Mouse (Mus musculus) colon, adult 2 months (tissue): ENCODE results near the gene Cd3e. TPM values are rescaled to one million over a fixed set of nuclear protein-coding genes. Genes with fewer than 3 reads are reported as not detected.

ENCODE experiments used
- polyA plus RNA-seq: library from polyadenylated mRNA; depleted of rRNA; stranded (reverse); fragments of >200 nt; gene quantifications from 2 replicates; pipeline ENCODE4 v1.2.3, GENCODE M21; 2012; rRNA removed

Gene Cd3e
- 1.3 TPM in 2 replicates for polyA plus RNA-seq

DNA sequence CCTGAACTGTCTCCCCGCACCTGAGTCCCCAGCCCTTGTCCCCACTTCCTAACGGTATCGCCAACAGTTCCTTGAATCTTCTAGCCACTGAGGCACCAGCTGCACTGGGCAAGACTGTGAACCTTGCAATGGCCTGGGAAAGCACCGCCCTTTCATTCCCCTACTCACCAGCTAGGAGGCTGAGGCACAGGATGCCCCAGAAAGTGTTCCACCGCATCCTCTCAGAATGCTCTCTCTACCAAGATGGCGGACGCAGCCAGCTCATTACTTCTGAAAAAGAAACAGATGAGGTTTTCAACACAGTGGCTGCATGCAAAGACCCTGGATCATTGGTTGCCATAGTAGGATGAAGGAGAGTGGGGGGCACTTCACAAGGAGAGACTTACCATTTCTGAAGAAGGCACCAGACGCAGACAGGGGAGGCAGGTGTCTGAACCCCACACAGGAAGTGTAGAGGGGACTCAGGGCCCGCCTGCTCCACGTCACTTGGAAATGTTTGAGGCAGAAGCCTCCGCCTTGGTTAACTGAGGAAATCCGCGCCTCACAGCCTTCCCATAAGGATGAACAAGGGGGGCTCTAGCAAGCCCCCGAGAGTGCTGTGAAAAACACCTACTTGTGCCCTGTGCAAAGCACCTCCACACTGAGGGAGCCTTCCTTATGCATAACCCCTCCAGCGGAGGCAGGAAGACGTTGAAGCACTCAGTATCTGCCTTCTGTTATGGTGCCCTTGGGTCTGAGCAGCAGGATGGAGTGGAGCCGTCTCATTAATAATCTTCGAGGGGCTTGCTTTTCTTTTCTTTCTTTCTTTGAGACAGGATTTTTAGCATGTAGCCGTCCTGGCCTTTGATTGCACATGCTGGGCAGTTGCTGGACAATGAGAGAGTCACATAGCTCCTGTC is at the start of gene Cd3e:
TSS of gene Cd3e (minus strand) at position 448 of the 899 bp plus-strand sequence.

DNA sequence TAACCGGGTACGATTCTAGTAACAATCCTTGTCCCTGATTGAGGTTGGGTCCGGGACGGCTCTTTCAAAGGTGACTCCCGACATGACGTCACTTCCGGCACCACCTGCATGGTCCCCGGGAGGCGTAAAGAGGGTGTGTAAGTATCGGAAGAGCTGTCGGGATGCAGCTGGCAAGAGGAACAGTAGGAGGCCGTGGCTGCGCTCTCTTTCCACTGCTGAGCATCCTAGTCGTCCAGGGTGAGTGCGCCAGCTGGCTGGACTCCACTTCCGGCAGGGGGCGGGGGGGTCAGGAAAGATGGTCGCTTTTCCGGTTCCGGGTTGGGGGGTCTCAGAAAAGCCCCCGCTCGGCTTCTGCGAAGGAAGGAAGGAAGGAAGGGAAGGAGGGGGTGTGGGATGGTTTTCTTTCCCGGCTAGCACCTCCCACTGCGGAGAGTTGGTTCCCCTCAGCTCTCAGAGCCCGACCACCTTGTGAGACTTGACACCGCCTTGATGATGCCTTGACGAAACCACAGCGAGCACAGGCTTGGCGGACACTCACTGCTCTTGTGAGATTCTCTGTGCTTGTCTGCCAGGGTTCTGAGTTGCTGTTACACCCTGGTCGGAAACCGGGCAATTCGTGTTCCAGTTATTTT is 45.8 kb upstream of the Cd3e start, which contains the start of gene Mpzl3:
TSS of gene Mpzl3 (plus strand) at position 105 of the 632 bp plus-strand sequence.

GRCm38 (mm10) chr9:45039499-45039898 is 30.1 kb upstream of the Cd3e start, which contains the start of gene Mpzl2:
Gene Mpzl2, plus strand, starts transcription at chr9:45039799.

GRCm38 (mm10) chr9:44981676-44982075 is 27.8 kb downstream of the Cd3e start, which contains the start of gene Cd3d:
Gene Cd3d, plus strand, starts transcription at chr9:44981786.

DNA sequence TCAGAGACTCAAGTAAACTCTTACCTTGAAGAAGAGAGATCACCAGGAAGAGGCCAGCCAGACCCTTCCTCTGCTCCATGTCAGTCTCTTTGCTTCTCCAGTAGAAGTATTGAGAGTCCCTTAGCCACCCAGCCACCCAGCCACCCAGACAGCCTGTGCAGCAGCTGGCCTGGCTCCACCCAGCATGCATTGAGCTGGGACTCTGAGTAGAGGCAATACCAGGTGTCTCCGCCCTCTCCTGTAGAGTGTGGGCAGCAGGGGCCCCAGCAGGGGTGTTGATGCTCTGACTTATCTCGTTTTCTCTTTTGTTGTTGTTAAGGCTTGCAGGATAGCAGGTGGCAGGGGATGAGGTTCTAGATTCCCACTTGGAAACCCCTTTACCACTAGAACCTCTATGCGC is 29.2 kb downstream of the Cd3e start, which contains the start of gene Cd3g:
TSS of gene Cd3g (minus strand) at position 190 of the 400 bp plus-strand sequence.

GRCm38 (mm10) chr9:44965126-44965832 is 44.1 kb downstream of the Cd3e start, which contains the start of gene Ube4a:
Gene Ube4a, minus strand, starts transcription at chr9:44965600.

Other genes with a start within 250 kb of the Cd3e start
- gene Arcn1, start 241.8 kb downstream of the Cd3e start, polyA plus RNA-seq, result 33.1 and 37.6 TPM in 2 replicates
- gene Ift46, start 241.7 kb downstream of the Cd3e start, polyA plus RNA-seq, result 26.7 and 30.0 TPM in 2 replicates
- 8.8 and 9.7 TPM in 2 replicates for gene Tmem25, start 210.3 kb downstream of the Cd3e start, polyA plus RNA-seq
- gene Ttc36, start 206.6 kb downstream of the Cd3e start, polyA plus RNA-seq, result 7.1 and 7.5 TPM in 2 replicates
- 10.3 and 14.7 TPM in 2 replicates for gene Kmt2a, start 128.3 kb downstream of the Cd3e start, polyA plus RNA-seq
- 165 and 211 TPM in 2 replicates for gene Atp5l, start 88.9 kb downstream of the Cd3e start, polyA plus RNA-seq
- gene Ube4a, start 44.0 kb downstream of the Cd3e start, polyA plus RNA-seq, result 5.5 and 6.8 TPM in 2 replicates
- gene Cd3g, start 29.2 kb downstream of the Cd3e start, polyA plus RNA-seq, result 0.41 and 0.56 TPM in 2 replicates
- 0.43 and 0.58 TPM in 2 replicates for gene Cd3d, start 27.8 kb downstream of the Cd3e start, polyA plus RNA-seq
- gene Mpzl2, start 30.2 kb upstream of the Cd3e start, polyA plus RNA-seq, result 17.2 and 24.3 TPM in 2 replicates
- gene Mpzl3, start 45.6 kb upstream of the Cd3e start, polyA plus RNA-seq, result 6.0 and 10.1 TPM in 2 replicates
- gene Jaml, start 69.6 kb upstream of the Cd3e start, polyA plus RNA-seq, result 0.30 and 0.58 TPM in 2 replicates
- gene Scn2b, start 108.2 kb upstream of the Cd3e start, polyA plus RNA-seq, result 0.58 and 0.86 TPM in 2 replicates
- gene Scn4b, start 128.8 kb upstream of the Cd3e start, polyA plus RNA-seq, result 0.10 and 0.13 TPM in 2 replicates
- 0.13 TPM in 2 replicates for gene BC049352, start 172.4 kb upstream of the Cd3e start, polyA plus RNA-seq
- 110 and 143 TPM in 2 replicates for gene Tmprss4, start 194.5 kb upstream of the Cd3e start, polyA plus RNA-seq